Mouse (Mus musculus) urinary bladder, postnatal 10 days (tissue): ENCODE measurements around the gene Tpmt.

Experiments used
- DNase-seq: peaks from one replicate; pipeline ENCODE4 v3.0.0; 2022; ENCODE audit warnings: low spot score

Tpmt gene

DNA sequence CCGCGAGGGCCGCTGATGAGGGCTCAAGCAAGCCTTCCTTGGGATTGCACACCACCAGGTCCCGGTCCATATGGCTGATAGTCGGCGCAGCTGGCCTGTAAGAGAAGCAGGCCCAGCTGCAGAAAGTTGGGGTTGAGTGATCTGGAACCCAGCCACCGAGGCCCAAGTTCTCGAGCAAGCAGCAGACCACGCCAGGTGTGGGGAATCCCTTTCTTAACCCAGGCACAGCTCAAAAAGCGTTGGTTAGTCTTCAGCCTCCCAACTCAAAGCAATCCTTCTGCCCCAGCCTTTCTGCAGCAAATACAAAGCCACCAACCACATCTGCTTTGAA lies at the start of gene Tpmt:
Tpmt (minus strand) TSS at position 121 of the 331 bp plus-strand sequence.
- no peak for DNase-seq

DNA sequence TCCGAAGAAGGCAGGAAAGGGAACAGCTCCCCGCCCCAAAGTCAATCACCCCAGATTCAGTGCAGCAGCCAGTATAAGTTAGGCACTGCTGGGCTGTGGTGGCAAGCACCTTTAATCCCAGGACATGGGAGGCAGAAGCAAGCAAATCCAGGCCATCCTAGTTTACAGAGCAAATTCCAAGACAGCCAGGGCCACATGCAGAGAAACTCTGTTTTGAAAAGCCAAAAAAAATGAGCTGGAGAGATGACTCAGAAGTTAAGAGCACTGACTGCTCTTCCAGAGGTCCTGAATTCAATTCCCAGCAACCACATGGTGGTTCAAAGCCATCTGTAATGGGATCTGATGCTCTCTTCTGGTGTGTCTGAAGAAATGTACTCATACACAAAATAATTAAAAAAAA lies 49.3 kb upstream of the Tpmt start:
- DNase-seq = no peak

DNA sequence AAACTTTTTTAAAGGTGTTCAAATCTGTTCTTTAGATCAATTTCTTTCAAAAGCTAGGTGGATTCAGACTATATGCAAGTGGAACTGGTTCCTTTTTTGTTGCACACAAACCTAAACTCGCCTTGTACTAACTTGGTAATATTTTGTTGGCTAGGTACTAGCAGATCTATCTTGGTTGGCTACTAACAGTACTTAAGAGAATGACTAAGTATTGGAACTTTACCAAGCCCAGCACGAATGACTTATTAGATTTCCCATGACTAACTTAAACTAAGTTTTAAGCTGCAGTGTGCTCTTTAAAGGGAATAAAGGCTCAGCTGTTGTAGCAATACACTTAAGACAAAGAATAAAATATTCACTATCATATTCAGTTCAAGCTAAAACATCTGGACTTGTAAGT lies 44.7 kb upstream of the Tpmt start:
- DNase-seq = no peak

DNA sequence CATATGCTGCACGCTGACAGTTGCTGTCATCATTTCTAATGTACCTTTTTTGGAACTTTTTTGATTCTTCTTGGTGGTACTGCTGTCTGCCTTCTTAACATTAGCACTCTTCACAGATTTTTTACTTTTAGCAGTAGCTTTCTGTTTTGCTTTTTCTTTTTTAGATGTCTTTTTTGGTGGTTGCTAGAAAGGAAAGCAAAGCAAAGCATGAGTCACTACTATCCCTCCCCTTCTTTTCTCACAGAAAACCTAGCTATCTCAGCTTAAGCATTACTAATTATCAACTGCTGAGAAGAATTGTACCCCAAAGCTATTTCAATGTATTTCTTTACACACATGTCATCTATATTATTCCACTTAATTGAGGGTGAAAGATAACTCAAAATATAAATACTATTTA lies 43.9 kb upstream of the Tpmt start:
- DNase-seq = no peak

DNA sequence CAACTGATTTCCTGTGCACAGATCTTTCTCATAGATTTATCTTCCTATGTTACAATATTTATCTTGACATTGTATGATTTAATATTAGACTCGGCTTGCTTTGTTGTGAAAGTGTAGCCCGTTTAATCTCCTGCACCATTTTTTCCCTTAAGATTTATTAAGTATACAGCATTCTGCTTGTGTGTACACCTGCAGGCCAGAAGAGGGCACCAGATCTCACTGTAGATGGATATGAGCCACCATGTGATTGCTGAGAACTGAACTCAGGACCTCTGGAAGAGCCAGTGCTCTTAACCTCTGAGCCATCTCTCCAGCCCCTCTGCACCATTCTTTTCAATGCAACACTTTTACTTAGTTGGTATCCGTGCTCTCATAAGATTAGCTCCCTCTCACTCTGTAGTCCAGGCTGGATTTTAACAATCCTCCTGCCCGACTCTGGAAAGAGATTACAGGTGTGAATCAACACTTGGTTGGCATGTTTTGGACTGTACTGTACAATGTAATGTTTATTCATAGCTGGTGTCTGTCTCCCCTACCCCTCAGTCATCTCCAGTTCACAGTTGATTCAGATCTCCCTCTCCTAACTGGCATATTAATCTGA lies 36.5 kb upstream of the Tpmt start:
- DNase-seq = no peak

DNA sequence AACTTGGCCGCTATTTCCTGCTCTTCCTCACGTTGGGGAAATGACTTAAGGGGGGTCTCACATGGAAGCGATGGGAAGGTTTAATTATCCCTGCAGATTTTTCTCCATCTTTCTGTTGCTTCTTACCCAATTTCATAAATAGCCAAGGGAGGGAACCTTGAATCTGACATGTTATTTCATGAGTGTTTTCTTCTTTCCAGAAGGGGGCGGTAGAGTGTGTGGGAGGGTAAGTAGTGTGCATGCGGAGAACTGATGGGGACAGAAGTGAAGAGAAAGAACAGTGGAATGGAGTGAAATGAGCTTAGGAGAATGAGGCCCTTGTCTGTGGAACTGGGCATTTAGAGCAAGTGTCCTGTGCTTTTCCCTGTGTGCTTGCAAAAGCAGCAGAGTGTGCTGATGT lies 34.3 kb upstream of the Tpmt start:
- DNase-seq = no peak

DNA sequence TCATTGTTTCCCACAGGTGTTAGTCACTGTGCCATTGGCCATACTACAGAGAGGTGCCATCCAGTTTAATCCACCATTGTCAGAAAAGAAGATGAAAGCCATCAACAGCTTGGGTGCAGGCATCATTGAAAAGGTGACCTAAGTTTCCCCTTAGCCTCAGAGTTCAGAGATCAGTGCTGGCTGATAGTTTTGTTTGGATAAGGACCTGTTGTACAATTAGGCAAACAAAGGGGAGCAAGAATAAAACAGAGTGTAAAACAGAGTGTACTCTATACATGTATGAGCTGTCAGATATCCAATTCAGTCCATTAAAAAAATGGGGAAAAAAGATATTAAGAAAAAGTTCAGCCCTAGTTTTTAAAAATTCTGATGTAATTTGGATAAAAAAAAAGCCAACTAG lies 32.8 kb upstream of the Tpmt start:
- DNase-seq = no peak

DNA sequence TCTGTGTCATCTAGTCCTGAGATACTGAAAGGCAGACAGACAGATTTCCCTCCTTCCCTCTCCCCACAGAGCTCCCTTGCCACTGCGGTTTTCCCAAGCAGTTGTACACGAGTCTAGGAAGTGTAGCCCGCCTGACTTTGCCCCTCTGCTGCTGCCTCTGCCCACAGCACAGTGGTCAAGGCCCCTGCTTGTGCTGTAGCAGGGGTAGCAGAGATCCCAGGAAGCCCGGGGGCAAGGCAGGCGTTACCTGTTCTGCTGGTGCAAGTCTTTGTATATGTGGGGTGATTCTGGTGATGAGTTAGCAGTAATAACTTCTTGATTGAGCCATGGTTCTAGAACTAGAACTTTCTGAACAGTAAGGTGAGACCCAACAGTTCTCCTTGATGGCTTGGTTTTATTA lies 31.6 kb upstream of the Tpmt start:
- DNase-seq = no peak

DNA sequence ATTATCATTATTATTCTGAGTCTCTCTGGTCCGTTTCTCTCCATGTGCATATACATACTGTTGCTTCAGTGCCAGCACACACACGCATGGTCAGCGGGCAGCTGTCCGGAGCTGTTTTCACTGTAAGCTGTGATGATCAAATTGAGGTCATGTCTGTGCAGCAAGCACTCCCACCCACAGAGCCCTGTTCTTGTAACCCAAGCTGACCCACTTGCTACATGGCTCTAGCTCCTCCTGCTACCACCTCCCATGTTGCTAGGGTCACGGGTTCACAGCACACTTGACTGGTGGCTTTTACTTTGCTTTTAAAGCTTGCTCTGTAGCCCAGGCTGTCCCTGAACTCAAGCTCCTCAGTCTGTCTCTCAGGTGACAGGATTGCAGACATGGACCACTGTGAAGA lies 27.9 kb upstream of the Tpmt start:
- no peak for DNase-seq

DNA sequence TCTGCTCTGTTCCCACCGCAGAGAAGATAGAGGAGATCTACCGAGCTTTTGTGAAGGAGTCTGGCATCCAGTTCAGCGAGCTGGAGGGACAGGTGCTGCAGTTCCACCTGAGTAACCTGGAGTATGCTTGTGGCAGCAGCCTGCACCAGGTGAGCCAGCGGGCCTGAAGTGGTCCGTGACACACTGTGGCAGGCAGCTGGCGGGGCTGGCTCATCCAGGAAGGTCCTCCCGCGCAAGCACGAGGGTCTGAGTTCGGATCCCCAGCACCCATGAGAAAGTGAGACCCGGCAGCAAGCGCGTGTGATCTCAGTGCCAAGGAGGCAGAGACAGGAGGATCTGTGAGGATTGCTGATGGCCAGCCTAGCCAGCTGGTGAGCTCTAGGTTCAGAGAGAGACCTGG lies 27.3 kb upstream of the Tpmt start:
- no peak for DNase-seq

DNA sequence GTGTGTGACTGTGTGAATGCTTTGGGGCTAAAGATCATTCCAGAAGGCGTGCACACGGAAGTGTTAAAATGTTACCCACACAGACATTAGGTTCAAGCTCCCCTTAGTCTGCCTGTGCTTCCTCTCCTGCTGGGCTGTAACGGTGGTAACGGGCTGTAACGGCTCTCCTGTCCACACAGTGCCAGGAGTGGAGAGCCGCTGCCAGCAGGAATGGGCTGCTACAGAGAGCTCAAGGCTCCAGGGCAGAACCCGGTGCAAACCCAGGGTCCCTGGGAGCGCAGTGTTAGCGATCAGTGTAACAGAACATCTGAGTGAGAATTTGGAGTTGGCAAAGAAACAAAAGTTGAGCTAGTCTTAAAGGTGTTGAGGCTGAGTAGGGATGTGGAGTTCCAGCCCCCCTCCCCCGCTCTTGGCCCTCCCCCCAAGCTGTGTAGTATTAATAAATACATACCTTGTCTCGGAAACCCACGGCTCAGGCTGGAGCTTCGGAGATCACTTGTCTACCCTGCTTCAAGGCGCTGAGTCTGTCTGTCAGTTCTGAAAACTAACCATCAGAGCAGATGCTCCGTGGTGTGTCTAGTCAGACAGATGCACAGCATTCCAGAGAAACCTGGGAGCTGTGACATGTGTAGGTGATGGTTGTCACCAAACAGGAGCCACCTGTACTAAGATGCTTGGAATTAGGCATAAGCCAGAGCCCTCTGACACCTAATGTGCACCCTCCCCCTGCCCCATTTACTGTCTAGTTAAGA lies 26.0 kb upstream of the Tpmt start:
- no peak for DNase-seq

DNA sequence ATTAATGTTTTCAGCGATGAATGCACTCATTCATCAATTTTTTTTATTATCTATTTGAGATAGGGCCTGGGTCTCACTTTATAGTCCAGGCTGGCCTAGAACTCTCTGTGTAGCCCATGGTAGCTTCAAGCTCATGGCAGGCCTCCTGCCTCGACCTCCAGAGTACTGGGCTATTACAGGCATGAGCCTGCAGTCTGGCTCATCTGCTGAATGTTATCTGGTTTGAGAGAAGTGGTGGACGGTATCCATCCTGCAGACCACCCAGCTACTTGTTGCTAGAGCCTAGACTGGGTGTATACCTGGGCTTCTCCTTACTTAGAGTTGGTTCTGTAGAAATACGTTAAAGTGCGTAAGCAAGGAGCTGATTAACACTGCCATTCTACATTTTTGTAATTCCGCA lies 22.5 kb upstream of the Tpmt start:
- no peak for DNase-seq

DNA sequence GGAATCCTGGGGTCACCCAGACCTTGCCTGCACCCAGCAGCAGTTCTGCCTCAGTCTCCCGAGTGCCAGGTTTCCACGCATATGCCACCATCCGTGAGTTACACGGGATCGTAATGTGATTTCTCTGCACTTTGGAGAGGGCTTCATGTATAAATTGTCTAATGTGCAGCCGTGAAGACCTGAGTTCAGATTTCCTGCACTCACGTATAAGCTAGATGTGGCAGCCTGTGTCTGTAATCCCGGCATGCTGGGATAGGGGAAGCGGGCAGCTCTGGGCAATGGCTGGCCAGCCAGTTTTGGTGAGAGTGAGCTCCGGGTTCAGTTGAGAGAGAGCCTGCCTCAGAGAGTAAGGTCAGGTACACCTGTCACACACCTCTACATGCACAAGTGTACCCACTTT lies 22.0 kb upstream of the Tpmt start:
- DNase-seq = no peak

DNA sequence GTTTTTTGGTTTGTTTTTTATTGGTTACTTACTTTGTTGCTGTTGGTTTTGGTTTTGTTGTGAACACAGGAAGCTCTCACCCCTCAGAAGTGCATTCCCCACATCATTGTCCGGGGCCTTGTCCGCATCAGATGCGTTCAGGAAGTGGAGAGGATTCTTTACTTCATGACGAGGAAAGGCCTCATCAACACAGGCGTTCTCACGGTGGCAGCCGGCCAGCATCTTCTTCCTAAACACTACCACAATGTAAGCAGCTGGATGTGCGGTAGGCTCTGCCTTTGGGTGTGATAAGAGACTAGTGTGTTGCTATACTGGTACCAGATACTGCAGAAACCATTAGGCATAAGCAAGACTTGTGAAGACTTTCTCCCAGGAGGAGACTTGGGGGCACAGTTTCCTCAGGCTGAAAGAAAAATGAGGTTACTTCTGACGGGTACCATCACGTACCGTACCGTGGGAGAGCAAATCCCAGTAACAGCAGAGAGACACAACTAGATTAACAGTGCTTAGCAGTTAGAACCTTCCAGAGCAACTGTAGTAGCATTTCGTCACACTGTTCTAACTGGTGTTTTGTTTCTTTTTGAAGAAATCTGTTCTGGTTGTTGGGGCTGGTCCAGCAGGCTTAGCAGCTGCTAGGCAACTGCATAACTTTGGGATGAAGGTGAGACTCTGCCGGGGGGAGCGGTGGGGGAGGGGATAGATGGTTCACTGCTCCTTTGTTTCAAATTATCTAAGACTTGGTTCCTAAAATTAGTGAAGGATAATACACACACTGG lies 19.6 kb upstream of the Tpmt start:
- DNase-seq = no peak

DNA sequence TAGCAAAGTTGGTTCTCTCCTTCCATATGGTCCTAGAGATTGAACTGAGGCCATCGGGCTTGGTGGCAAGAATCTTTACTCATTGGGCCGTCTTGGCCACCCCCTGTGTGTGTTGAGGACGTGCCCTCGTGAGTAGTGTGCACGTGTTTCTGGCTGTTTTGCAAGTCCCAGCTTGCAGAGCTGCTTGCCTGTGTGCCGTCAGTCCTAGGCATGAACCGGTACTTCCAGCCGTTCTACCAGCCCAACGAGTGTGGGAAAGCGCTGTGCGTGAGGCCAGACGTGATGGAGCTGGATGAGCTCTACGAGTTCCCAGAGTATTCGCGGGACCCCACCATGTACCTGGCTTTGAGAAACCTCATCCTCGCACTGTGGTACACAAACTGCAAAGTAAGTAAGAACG lies 18.2 kb upstream of the Tpmt start:
- DNase-seq = no peak

DNA sequence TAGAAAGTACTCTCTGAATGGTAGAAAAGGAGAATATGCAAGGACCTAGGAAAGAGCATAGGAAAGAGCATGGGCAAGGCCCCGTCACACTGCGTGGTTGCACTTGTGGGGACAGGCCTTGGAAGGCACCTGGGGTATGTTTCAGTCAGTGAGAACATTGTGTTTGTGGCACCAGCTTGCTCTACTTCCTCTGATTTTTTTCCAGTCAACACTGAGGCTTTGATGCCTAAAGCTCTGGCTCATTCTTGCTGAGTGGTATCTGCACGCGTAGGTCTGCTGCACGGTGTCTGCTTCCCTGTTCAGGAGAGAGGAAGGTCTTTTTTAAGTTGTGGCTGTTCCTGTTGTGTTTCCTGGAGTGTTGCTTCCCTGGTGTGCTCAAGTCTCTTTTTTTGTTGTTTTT lies 12.2 kb upstream of the Tpmt start:
- no peak for DNase-seq

DNA sequence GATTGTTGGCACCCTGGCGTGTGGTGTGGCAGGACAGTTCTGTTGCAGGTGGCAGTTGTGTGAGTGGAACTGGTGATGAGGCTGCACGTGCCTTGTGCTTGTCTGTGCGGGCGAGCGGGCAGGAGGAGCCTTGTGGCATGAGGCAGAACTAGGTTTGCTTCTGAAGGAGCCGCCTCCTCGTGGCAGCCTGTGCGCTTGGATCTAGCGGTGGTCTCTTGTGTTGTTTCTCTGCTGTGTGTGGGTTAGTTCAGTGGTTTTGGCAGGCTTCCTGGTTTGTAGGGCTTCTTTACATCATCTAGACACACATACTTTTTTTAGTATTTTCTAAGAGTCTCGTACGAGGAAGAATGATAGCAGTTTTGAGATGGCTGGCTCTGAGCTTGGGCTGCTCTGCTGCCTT lies 11.6 kb upstream of the Tpmt start:
- DNase-seq = no peak

DNA sequence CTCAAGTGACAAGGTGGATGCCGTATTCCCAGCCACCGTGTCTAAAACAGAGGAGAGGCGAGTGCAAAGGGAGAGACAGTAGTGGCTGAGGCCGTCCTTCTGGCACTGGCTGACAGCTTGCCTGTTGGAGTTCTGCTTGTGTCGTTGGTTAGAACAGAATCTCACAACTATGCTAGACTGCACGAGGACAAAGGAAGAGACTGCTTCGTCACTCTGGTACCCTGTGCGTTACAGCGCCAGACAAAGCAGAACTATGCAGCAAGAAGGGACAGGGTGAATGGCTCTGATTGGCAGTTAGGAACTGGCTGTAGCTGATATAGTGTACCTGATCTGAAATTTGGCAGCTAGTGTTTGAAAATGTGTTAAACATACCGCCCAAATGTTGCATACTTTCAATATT lies 9.4 kb upstream of the Tpmt start:
- DNase-seq = no peak

DNA sequence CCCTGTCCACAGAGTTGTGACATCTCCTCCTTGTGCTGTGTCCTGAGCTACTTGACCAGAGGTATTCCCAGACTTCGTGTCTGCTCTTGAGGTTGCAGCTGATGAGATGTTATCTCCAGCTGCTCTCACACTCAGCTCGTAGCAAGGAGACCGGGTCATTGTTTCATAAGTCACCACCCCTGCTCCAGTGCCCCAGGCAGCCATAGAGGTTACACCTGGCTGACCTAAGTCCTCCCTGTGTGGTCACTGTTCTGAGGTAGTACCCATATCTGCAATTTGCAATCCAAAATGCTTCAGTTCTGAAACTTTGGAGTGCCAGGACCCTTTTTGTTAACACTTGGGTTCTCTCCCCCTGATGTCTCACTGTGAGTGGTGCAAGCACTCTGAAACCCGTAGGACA lies 5.5 kb upstream of the Tpmt start:
- DNase-seq = no peak

DNA sequence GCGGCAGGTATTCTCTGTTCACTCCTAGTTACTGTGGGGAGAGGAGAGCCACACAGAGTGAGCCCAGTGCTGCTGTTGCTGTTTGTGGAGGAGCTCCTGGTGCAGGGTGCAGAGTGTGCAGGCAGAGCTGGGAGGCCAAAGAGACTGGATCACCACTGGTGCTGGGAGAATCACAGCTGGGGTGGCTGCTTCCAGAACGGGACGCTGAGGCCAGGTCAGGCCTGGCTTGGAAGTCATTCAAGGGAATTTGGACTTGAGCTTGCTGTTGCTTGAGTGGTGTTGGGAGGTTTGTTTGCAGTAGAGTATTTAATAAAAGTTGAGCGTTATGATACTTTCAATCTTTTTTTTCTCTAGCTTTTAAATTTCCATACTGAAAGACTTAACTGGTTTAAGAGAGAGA lies 3.5 kb upstream of the Tpmt start:
- DNase-seq = no peak

DNA sequence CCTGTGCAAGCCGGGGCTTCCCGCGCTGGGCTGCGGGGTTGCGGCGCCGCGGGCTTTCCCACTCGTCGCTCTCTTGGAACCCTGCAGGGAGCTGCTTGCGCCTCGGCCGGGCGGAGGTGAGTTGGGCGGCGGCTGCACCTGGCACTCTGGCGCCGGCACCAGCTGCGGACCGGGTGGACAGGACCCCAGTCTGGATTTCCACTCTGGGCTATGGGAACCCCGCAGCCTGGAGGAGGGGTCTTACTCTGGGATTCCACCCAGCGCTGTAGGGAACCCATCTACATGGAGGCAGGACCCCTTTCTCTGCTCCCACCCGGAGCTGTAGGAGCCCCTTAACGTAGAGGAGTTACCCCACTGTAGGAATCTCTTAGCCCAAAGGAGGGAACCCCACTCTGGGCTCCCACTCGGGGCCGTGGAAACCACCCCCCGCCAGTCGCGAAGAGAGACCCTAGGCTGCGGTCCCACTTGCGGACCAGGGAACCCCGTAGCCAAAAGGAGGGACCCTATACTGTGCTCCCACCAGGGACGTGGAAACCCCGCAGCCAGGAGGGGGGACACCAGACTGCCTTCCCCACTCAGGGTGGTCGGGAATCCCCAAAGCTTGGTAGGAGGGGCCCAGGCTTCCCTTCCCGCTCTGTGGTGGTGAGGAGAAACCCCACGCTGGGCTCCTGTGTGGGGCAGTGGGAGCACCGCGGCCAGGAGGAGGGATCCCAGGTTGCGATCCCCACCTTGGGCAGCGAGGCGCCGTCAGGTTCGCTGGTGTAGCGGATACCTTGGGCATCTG lies 512 bp downstream of the Tpmt start:
- no peak for DNase-seq

DNA sequence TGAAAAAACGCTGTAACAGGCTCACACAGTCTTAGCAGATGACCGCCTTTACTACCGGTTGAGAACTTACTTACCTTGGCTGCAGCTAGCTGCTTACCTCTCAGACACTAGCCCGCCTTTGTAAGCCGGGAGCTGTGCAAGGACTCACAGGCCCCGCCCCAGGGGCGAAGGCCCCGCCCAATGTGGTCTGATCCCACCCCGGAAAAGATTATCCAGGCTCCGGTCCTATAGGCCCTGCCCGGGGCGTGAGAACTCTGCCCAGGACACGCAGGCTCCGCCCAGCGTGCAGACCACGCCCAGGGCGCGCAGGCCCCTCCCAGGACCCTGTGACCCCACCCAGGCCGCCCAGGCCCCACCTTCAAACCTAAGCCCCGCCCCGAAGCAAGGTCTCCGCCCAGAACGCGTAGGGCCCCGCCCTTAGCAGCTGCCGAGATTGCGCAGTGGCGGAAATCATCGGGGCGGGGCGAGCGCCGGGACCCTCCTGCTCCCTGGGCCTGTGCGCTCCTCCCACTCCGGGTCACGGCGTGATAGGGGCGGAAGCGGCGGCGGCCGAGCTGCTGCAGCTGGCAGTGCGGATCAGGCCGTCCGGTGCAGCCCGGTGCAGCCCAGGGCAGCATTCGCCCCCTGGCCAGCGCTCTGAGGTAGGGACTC lies 1.4 kb downstream of the Tpmt start, which contains the start of gene Kdm1b:
Kdm1b (plus strand) TSS at position 470 of the 651 bp plus-strand sequence.
- peak; percentile 97 for DNase-seq
